Mouse (Mus musculus): ENCODE measurements around the gene Golga4. TPM values are rescaled to one million over a fixed set of nuclear protein-coding genes. Genes with fewer than 3 reads are reported as not detected.
A peak's percentile ranks its signal among the peaks of the same experiment; 100 is the strongest.

Gene Golga4
- polyA plus RNA-seq, 1 experiment = 23.1 TPM

DNA sequence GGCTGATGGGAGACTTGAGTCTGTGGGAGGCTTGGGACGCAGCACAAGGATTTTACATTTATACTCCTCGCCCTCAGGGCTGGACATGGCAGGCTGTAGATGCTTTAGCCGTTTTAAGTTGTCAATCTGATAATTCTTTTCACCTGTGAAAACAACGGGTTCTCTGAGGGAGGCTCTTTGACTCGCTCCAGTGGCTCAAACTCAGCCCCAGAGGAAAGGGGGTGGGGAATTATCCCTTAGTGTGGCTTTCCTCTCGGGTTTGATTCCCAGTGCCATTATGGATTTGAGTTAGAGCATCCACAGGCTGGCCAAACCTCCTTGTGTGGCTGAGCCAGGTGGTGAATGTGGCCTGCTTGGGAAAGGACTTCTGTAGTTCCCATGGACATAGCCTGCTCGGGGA, 118.1 kb downstream of the Golga4 start:
- no peak for TF ChIP-seq CTCF (conservative IDR thresholded peaks at IDR 0.05; ENCODE audit: insufficient read depth, insufficient read length, low read depth, low read length)
- TF ChIP-seq POLR2A (IDR thresholded peaks at IDR 0.05; ENCODE audit: low read depth, low read length) = no peak
- Histone ChIP-seq H3K27ac (ENCODE audit: insufficient read depth, low read depth, low read length) (no peak overlapping the region), H3K4me3 (ENCODE audit: insufficient read depth, low read depth, low read length) (no peak overlapping the region), H3K4me1 (ENCODE audit: control insufficient read depth, insufficient read depth, low read length) (no peaks in the 10 kb centered on the region), H3K27me3 (replicated peaks; ENCODE audit: control insufficient read depth, insufficient read depth, low read length) (no peaks in the 10 kb centered on the region), H3K36me3 (ENCODE audit: control insufficient read depth, insufficient read depth, low read length) (no peaks in the 10 kb centered on the region)
- DNase-seq = no peak
- 61% methylated on average over 7 of the region's 7 CpGs for WGBS

DNA sequence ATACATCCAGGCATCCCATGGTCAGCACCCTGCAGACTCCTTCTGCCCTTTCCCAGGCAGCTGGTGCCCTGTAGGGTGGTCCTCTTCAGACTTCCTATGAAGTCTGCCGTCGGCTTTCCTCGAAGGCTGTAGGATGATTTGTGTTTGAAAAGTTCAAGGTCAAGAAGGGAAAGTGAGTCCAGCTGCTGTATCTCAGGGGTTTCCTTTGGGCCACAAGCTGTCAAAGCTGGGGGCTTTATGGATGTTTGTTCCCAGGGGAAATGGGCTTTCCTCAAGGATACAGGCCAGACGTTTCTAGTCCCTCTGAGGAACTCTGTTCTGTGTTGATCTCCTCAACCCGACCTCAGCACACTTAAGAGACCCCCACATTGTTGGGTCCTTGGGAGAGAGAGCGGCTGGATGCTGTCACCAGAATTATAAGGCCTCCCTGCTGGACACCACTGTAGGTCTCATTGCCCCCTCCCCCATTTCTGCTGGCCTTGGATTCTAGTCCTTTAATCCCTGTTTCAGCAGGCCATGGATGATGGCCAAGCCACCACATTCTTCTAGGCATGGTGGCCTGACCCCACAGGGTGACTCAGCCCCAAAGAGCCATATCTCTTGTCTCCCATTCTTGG, 123.8 kb downstream of the Golga4 start:
- H3K4me3 ChIP-seq (ENCODE audit: insufficient read depth, low read depth, low read length) = no peak overlapping the region
- peak; percentile 75 for DNase-seq
- H3K27me3 ChIP-seq (replicated peaks; ENCODE audit: control insufficient read depth, insufficient read depth, low read length) = no peaks in the 10 kb centered on the region
- H3K27ac ChIP-seq (ENCODE audit: insufficient read depth, low read depth, low read length) = no peak overlapping the region
- 0 out of 2 replicates have a peak, but pooled peaks cover 9% of the 10 kb centered on the region for H3K4me1 ChIP-seq (ENCODE audit: control insufficient read depth, insufficient read depth, low read length)
- TF ChIP-seq CTCF (conservative IDR thresholded peaks at IDR 0.05; ENCODE audit: insufficient read depth, insufficient read length, low read depth, low read length) (no peak), POLR2A (IDR thresholded peaks at IDR 0.05; ENCODE audit: low read depth, low read length) (no peak)
- no peaks in the 10 kb centered on the region for H3K36me3 ChIP-seq (ENCODE audit: control insufficient read depth, insufficient read depth, low read length)
- 40% methylated on average over 6 of the region's 6 CpGs for WGBS

Other genes with a start within 250 kb of the Golga4 start
- 0.05 and 0.36 TPM in 2 replicates for gene Eomes, start 28.1 kb upstream of the Golga4 start, polyA plus RNA-seq (2012; rRNA removed)
- gene Itga9, start 100.4 kb downstream of the Golga4 start, polyA plus RNA-seq (2012; rRNA removed) = 15.0 and 17.0 TPM in 2 replicates

All from kidney, adult 2 months (tissue).